Mouse (Mus musculus): ENCODE data around the gene Mfrp.

Mfrp gene

GRCm38 (mm10) chr9:44101490-44101889 lies at the start of gene Mfrp:
Gene Mfrp (plus strand): TSS chr9:44101729.
- no peak for DNase-seq

GRCm38 (mm10) chr9:44052855-44053254 lies 48.7 kb upstream of the Mfrp start:
- DNase-seq, result no peak

- no peak for DNase-seq
These were observed 47.6 kb upstream of the Mfrp start for GRCm38 (mm10) chr9:44053936-44054335.

- no peak for DNase-seq
These were observed 42.9 kb upstream of the Mfrp start for GRCm38 (mm10) chr9:44058606-44059005.

- DNase-seq, result no peak
These were observed 36.4 kb upstream of the Mfrp start for GRCm38 (mm10) chr9:44065177-44065576.

GRCm38 (mm10) chr9:44066785-44067225 lies 34.7 kb upstream of the Mfrp start, which contains the start of gene Usp2:
Gene Usp2 (plus strand): TSS chr9:44067021.
- DNase-seq, result peak; percentile 99

GRCm38 (mm10) chr9:44067241-44067959 lies 34.1 kb upstream of the Mfrp start:
- no peak for DNase-seq

GRCm38 (mm10) chr9:44067960-44068330 lies 33.6 kb upstream of the Mfrp start:
- DNase-seq, result no peak

- DNase-seq, result no peak
These were observed 32.3 kb upstream of the Mfrp start for GRCm38 (mm10) chr9:44069252-44069651.

- DNase-seq, result no peak
These were observed 31.3 kb upstream of the Mfrp start for GRCm38 (mm10) chr9:44070113-44070843.

GRCm38 (mm10) chr9:44070844-44071231 lies 30.7 kb upstream of the Mfrp start:
- DNase-seq, result no peak

GRCm38 (mm10) chr9:44071914-44072598 lies 29.5 kb upstream of the Mfrp start:
- DNase-seq, result peak; percentile 25

- DNase-seq, result peak; percentile 46
These were observed 29.0 kb upstream of the Mfrp start for GRCm38 (mm10) chr9:44072599-44072915.

GRCm38 (mm10) chr9:44073115-44073514 lies 28.4 kb upstream of the Mfrp start:
- no peak for DNase-seq

- DNase-seq, result peak; percentile 54
These were observed 26.9 kb upstream of the Mfrp start for GRCm38 (mm10) chr9:44074395-44075275.

GRCm38 (mm10) chr9:44075276-44075995 lies 26.1 kb upstream of the Mfrp start:
- peak; percentile 54 for DNase-seq

GRCm38 (mm10) chr9:44075996-44076763 lies 25.3 kb upstream of the Mfrp start:
- peak; percentile 67 for DNase-seq

- DNase-seq, result peak; percentile 92
These were observed 24.8 kb upstream of the Mfrp start for GRCm38 (mm10) chr9:44076764-44077120.

- DNase-seq, result no peak
These were observed 24.1 kb upstream of the Mfrp start for GRCm38 (mm10) chr9:44077266-44077910.

- DNase-seq, result peak; percentile 82
These were observed 23.3 kb upstream of the Mfrp start for GRCm38 (mm10) chr9:44078136-44078797.
